Mouse (Mus musculus) cerebellum, postnatal 36 days (tissue): ENCODE results near the gene Washc1.
"Not testable (repeated sequence)": the region's sequence is repeated elsewhere in the genome, so short reads cannot be mapped to it uniquely, and the experiment has no call there.

Experiments
- DNase-seq, 2 experiments: peaks; one replicate each; pipeline ENCODE4 v3.0.0; 2021 to 2022; ENCODE audit warnings: mixed read lengths in 2 of 2

The Washc1 gene

DNA sequence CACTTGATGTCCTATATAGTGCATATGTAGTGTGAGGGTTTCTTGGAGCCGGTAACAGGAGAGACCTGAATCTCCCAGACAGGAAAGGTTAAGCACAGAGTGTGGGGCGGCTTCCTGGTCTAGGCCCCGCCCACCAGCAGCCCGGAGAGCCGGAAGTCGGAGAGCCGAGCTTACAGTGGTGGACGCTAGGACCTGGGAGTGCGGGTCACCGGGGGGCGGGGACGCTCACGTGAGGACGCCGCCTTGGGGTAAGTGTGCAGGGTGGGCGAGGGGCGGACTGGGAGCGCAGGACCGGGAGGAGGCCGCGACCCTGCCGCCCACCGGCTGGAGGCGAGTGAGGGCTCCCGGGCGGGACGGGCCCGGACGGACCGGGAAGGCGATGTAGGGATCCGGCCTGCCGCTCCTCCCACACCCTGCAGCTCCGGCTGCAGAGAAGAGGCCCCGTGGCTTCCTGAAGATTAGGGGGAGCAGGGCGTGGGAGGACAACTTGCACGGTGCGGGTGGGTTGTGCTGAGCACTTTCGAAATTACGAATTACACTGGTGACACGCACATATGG, at the start of gene Washc1:
TSS of gene Washc1 (plus strand) at position 144 of the 558 bp plus-strand sequence.
- DNase-seq: peak; percentile 85 to 90

DNA sequence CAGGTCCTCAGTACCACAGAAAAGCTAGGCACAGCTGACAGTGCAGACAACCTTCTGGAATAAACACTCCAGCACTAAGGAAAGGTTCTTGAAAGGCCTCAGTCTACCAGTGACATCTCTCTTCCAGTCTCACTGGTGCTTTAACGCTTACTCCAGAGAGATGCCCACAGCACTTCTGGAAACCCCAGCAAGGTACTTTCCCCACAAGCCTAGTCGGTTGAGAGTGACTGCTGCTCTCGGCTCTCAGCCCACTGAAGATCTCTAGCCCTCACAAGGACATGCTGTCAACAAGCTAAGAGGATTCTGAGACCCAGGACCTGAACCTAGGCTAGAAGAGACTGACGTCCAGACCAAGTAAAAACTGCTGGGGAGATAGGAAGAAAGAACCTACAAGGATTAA, 46.2 kb upstream of the Washc1 start:
- no peak for DNase-seq

DNA sequence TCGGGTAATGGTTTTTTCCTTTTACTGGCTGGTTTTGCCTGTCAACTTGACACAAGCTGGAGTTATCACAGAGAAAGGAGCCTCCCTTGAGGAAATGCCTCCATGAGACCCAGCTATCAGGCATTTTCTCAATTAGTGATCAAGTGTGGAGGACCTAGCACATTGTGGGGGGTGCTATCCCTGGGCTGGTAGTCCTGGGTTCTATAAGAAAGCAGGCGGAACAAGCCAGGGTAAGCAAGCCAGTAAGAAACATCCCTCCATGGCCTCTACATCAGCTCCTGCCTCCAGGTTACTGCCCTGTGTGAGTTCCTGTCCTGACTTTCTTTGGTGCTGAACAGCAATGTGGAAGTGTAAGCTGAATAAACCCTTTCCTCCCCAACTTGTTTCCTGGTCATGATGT, 42.3 kb upstream of the Washc1 start:
- DNase-seq: not testable (repeated sequence)

DNA sequence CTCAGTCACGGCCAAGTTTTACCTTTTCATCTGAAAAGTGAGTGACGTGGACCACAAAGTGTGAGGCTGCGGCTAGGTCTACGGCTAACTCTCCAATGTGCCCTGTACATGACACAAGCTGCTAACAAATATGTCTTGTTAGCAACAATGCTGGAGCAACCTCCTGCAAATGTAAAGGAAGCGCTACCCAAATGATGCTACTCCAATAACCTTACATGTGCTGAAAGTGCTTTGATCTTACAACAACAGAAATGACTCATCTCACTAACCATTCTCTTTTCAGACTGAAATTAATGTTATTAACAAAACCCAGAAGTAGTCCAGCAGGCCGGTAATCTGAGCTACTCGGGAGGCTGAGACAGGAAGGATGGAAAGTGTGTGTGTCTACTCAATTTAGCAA, 37.4 kb upstream of the Washc1 start:
- no peak for DNase-seq

DNA sequence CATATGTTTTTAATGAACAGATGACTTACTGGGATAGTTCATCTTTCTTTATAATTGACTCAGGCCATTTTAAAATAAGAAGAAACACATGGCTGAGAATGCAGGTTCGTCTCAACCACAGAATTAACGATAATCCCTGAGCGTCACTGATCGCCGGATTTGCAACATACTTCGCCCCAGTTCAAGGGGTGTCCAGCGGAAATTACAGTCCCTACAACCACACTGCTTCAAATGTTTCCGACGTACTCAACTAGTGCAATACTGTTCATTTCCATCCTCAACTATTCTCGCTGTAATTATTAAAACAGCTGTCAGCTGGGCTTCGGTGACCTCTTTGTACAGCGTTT, 35.5 kb upstream of the Washc1 start:
- no peak for DNase-seq

DNA sequence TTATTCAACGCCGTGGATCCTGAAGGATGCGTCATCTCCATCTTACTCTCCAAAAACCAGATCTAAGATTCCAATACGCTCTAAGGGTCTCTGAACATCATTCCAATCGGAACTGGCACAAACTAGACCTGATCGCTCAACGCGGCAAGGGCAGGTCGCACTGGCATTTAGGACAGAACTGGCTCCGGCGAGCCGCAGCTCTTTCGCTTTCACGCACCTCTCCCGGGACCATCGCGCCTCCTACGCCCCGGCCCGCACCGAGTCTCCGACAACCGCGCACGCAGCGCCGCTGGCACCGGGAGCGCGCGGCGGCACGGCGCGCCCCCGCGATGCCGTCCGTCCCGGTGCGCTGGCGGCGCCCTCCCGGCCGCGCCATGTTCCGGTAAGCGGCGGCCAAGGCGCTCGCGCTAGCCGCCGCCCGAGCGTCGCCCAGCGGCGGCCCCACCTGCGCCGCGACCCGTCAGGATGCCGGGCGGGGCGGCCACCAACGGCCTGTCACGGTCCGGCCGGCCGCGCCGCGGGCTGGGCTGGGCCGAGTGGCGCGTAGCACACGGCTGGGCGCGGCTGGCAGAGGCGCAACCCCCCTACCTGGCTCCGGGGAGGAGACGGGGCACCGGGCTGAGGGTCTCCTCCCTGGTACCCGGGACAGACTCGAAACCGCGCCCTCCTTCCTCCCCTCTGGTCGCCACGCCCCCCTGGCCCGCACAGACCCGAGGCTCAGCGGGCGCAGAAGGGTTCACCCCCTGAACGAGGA, 35.0 kb upstream of the Washc1 start:
- DNase-seq: peak; percentile 57 to 70

DNA sequence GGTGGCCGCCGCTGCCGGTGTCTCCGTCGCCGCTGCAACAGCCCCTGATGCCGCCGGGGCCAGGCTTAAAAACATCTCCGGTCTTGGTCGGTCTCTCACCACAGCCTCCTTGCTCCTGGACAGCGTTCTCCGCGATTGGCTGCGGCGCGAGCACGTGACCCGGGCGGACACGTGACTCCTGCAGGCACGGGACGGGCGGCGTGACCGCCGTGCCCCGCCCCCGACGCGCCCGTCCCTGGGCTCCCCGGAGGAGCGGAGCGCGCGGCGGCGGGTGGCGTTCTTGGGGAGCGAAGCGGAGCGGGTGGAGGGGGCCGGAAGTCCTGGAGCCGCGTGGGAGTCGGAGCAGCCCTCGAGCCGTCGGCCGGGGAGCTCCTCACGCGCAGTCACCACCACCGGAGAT, 34.4 kb upstream of the Washc1 start, which contains the start of gene Ankrd12:
TSS of gene Ankrd12 (minus strand) at position 156 of the 400 bp plus-strand sequence.
- DNase-seq: peak; percentile 95 to 97

DNA sequence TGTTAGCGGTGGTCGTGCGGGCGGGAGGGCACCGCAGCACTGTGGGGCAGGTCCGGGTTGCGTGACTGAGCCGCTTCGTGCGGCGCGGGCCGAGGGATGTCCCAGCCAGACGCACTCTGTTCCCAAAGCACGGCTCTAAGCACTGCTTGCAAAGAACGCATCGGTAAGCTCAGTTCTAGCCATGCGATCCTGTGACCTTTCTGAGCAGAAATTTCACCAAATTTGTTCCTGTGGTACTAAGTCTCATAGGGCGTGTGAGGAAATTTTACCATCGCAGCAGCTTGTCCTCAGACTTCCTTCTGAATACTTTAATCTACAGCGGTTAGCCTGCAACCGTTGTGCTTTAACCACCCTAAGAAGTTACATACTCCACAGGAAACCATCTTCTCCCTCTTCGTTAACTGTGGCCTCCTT, 33.9 kb upstream of the Washc1 start:
- no peak for DNase-seq

DNA sequence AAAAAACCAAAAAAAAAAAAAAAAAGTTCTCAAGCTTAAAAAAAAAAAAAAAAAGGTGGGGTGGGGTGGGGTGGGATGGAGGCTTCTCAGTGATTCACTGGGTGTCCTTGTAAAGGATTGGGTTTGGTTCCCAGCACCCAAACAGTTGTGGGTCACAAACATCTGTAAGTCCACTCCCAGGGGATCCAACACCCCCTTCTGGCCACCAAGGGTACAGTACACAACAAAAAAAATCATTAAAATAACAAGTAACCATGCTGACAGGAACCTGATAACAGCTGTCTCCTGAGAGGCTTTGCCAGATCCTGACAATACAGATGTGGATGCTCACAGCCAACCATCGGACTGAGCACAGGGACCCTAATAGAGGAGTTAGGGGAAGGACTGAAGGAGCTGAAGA, 26.9 kb upstream of the Washc1 start:
- DNase-seq: no peak

DNA sequence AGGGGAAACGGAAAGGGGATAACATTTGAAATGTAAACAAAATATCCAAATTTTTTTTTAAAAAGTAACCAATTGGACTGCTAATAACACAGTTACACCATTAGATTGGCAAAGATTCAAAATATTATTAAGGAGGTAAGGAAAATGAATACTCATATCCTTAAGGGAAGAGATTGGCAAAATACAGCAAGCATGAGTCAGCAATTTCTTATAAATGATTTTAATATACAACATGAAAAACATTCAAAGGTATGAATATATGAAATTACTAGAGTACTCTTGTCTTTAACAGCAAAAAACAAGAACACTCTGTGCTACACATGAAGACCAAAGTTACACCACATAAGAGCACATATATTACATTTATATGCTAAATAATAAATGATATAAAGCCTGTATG, 26.3 kb upstream of the Washc1 start:
- no peak for DNase-seq

DNA sequence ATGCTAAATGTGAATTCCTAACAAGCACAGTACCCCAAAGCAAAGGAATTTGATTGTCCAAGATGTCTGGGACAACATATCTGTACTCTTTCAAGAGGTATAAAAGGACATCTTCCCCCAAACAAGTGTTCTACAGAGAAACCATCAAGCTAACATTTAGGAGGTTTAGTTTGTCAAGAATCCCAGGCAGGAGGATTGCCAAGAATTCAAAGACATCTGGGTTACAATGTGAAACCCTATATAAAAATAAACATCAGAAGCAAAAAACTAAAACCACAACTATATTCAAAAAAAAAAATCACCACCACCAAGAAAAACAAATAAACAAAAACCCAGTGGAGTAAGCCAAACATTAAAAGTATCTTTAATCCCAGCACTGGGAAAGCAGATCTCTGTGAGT, 21.1 kb upstream of the Washc1 start:
- no peak for DNase-seq

DNA sequence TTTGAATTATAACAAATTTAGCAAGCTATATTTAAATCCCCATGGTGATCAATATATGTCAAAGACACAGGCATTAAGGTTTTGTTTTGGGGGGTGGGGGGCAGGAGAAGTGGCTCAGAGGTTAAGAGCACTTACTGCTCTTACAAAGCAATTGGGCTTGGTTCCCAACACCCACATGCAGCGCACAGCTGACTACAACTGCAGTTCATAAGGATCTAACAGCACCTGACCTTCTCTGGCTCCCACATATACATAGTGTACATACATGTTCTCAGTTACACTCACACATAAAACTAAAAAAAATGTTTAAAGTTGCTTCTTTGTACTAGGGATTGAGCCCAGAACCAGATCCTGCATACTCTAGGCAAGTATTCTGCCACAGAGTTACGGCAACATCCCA, 20.0 kb upstream of the Washc1 start:
- DNase-seq: no peak

DNA sequence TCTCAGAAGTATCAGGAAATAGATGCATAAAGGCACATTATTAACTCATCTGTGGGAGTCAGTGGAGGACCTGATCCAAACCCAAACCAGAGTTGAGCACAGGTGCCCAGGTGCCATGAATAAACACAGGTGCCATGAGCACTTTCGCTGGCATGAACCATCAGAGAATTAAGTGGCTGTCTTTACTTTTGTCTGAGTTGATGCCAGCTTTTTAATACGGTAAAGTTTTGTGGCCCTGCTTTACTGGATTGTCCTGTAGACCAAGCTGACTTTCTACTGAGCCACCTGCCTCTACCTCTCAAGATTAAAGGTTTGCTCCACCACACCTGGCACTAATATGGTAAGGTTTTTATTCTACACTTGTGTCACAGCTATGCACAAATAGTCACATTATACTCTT, 19.3 kb upstream of the Washc1 start:
- no peak for DNase-seq

DNA sequence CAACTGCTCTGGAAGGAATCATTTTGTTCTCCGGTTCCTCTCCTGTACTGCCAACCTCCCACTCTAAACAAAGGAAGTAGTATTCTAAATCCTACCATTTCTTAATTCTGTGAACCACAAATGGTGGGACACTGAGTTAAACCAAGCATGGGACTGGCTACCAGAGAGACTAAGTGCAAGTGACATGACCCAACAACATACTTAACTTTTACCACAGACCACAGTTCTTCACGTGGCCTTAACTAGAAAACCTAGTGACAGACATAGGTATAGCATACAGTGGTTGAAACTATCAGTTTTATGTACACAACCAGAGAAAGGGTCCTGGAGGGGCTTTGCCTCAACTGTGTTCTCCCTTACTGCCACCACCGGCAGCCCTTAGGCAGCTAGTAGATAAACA, 18.7 kb upstream of the Washc1 start:
- no peak for DNase-seq

DNA sequence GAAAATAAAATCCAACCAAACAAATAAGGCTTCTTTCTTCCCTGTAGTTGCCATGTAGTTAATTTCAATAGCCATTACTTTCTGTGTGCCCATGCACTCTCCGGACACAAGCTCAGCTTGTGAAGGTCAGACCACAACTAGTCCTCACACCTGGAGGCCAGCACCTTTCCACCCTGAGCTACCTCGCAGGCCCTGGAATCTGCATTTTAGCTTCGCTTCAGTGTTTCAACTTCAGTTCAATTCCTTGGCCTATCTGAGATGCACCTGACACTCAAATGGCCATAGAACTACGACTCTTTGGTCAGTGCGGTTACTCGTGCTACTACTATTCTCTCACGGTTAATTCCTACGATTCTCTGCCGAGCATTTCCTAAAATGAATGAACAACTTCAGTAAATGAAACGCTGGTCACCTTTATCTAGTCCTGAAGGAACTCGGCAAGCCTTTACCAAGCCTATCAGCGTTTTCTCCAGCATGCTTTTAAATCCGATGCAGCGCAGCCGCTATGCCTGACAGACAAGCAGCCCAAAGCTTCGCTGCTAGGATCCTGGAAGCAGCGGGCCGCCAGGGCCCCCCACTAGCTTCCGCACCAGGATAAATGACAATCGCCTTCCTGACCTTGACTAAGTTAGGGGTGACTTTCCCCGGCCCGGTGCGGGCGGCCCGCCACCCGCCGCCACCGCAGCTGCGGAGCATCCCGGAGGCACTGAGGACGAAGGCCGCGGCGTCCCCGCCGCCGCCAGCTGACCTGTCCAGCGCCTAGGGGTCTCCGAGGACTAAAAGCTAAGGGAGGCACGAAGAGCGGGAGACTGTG, 10.6 kb upstream of the Washc1 start:
- DNase-seq: peak in 1 of 2 experiments; percentile 24

DNA sequence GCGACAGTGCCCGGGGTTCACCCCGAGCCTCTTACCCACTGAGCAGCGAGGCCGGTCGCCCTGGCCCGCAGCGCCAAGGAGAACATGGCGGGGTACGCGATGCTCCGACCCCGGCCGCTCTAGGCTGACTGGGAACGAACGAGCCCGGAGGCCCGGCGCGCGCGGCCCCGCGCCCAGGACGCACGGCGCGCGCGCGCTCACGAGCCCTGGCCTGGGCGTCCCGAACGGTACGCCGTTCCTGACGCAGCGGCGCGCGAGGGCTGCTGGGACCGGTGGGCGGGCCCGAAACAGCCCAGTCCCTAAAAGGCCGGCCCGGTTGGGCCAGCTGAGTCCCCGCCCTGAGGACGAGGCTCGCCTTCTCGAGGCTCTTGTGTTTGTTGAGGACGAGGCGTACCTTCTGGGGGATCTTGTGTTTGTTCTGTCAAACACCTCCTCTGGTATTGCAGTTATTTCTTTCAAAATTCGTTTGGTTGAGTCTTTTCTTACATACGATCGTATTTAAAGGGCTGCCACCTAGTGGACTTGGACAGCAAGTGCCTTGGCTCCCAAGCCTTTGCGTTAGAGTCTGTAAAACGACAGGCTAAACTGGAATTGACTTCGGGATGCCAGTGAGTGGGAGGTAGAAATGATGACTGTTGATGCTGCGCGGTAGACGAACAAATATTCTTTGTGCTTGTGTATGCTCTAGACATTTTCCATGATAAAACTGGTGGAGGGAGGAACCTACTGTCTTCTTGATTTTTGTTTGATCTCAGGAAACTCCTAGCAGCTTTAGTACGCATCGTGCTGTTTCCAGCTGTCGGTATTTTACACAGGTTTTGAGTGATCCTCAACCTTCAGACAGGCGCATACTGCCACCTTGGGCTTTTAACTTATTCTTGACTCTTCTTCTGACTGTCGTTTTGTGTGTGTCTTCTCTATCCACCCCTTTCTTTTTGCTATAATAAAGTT, 9.7 kb upstream of the Washc1 start, which contains the start of gene Ndufv2:
TSS of gene Ndufv2 (minus strand) at position 180 of the 951 bp plus-strand sequence.
- peak; percentile 89 to 94 for DNase-seq

DNA sequence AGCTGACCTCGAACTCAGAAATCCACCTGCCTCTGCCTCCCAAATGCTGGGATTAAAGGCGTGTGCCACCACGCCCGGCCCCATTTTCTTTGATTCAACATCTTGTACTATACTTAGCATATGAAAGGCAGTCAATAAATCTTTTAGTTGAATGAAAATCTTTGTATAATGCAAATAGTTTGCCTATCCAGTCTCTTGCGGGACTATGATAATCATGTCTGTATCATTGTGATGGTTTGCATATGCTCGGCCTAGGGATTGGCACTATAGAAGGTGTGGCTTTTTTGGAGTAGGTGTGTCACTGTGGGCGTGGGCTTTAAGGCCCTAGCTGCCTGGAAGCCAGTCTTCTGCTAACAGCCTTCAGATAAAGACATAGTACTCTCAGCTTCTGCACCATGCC, 7.3 kb upstream of the Washc1 start:
- no peak for DNase-seq

DNA sequence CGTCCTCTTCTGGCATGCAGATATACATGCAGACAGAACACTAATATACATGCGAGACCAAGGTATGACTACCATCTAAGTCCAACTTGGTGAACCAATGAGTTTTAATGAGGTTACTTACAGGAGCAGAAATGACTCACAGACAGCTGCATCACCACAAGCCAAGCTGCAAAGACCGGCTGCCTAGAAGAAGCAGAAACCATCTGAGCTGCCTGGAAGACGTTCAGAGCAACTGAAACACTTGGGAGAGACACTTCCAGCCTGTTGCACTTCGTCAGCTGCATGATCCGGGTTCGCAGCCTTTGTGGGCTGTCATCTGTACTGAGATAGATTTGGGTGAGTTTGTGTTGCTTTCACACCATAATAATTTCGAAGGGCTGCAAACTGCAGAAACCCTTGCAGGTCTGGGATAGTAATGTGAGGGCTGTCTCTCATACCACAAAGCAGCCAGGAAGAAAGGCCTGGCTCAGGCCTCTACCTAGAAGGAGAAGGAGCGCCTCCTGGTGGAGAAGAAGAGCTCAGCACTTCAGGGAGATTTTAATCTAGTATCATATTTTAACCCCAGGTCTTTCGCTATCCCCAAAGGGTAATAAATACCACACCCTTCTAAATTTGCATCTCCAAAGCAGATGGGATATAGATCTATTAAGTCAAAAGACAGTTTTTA, 4.6 kb upstream of the Washc1 start:
- peak; percentile 63 to 67 for DNase-seq

DNA sequence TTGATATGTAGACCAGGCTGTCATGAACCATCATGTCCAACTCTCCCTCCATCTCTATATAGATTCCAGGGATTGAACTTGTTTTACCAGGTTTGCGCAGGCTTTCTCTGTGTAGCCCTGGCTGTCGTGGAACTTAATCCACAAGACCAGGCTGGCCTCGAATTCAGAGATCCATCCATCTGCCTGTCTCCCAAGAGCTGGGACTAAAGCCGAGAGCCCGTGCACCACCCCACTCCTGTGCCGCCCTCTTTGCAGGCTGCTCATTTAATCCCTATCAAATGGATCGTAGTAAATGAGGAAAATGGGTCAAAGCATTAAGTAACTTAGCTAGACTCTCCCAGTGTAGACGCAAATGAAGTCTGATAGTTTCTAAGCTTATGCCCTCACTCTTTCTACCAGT, 3.9 kb upstream of the Washc1 start:
- DNase-seq: no peak

DNA sequence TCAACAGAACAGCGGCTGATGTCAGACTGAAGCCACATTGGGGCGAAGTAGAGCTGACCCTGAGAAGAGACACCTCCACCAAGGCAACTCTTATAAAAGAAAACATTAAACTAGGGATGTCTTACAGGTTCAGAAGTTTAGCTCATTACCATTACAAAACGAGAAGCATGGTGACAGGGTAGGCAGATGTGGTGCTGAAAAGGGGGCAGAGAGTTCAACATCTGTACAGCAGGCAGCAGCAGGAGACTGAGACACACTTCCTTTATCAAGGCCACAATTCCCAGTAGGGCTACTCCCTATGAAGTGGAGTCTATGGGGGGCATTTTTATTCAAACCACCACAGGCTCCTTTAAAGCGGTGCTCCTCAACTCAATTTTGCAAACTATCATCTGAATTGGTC, 3.1 kb upstream of the Washc1 start:
- no peak for DNase-seq

DNA sequence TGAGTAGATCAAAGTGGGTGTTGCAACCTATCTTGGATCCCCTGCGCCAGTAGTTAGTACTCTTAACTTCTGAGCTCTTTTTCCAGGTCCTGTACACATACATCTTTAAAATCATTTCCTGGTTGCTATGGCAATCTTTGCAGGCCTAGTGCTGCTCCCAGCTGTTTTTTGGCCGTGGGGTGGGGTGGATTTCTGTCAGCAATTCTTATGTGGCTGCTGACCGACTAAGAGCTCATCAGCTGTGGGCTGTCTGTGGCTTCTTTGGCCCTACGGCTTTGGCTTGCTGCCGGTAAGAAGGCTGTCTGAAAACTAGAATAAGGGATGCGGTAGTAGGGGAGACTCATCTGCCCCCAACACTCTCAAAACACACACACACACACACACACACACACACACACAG, 599 bp upstream of the Washc1 start:
- no peak for DNase-seq

DNA sequence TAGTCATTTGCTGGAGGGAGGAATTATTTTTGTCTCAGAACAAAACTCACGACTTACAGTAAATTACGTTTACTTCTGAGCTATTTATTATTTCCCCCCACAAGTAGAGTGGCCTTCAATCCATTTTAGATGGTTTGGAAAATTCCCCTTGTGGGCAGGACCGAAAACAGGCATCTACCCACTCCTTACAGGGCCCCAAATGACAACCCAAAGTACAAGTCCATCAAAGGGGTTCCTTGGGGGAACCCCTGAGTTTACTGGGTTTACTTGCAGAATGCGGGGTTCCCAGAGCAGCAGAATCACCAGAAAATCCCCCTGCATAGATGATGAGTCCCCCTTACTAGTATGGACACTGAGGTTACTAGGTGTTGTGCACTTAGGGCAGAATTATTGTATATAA, 821 bp downstream of the Washc1 start:
- no peak for DNase-seq
